Mouse (Mus musculus) heart, embryonic 10.5 days (tissue): ENCODE data around the gene Clba1. TPM values are rescaled to one million over a fixed set of nuclear protein-coding genes. Genes with fewer than 3 reads are reported as not detected.
"Not testable (repeated sequence)": the region's sequence is repeated elsewhere in the genome, so short reads cannot be mapped to it uniquely, and the experiment has no call there.

ENCODE experiments used
- DNase-seq: peaks from one replicate; pipeline ENCODE4 v3.0.0-alpha.2; 2017; ENCODE audit warnings: low spot score
- H3K27ac ChIP-seq: fragments of 300-500 bp; sonication (generic); 2 replicates; pipeline ENCODE4 v1.5.1; 2016; ENCODE audit warnings: mild to moderate bottlenecking
- H3K27me3 ChIP-seq: fragments of 300-500 bp; sonication (generic); 2 replicates; pipeline ENCODE4 v1.6.1; 2016; ENCODE audit warnings: mild to moderate bottlenecking; ENCODE audit not compliant: poor library complexity, insufficient read depth, severe bottlenecking
- H3K36me3 ChIP-seq: fragments of 300-500 bp; sonication (generic); 2 replicates; pipeline ENCODE4 v1.6.1; 2016; ENCODE audit warnings: mild to moderate bottlenecking, moderate library complexity
- H3K4me1 ChIP-seq: fragments of 300-500 bp; sonication (generic); 2 replicates; pipeline ENCODE4 v1.6.1; 2016; ENCODE audit warnings: mild to moderate bottlenecking
- H3K4me3 ChIP-seq: fragments of 300-500 bp; sonication (generic); 2 replicates; pipeline ENCODE4 v1.5.1; 2016; ENCODE audit warnings: mild to moderate bottlenecking, moderate library complexity
- H3K9me3 ChIP-seq: fragments of 300-500 bp; sonication (generic); 2 replicates; pipeline ENCODE4 v1.6.1; 2016; ENCODE audit warnings: mild to moderate bottlenecking, moderate library complexity
- WGBS: fragments of 180-500 bp; shearing (Covaris S2); methylation state at CpG from one replicate; pipeline ENCODE4 v1.1.7; 2016; 5-methylcytosine and 5-hydroxymethylcytosine counted together
- polyA plus RNA-seq: library from polyadenylated mRNA; unstranded; fragments of >200 nt; fragmentation: Nextera tagmentation; extraction: Ambion mirVana; gene quantifications from 2 replicates; pipeline ENCODE4 v1.2.1, GENCODE M21; 2016

Clba1 gene
- polyA plus RNA-seq, 1 experiment from 2014 or later: 13.0 TPM

GRCm38 (mm10) chr12:112810092-112810885 is 1.6 kb downstream of the Clba1 start:
- Histone ChIP-seq H3K27me3 (peaks cover 12% of the 10 kb centered on the region; the same call in 1 of the 2 replicates), H3K9me3 (no peaks in the 10 kb centered on the region), H3K4me1 (peaks cover 61% of the 10 kb centered on the region), H3K27ac (peak overlapping the region; percentile 82), H3K36me3 (peaks cover 26% of the 10 kb centered on the region), H3K4me3 (peak overlapping the region; percentile 76)
- DNase-seq: no peak
- WGBS: 48% methylated on average over 19 of the region's 19 CpGs

GRCm38 (mm10) chr12:112813370-112813769 is 4.6 kb downstream of the Clba1 start:
- Histone ChIP-seq H3K27ac (no peak overlapping the region), H3K36me3 (peaks cover 55% of the 10 kb centered on the region), H3K4me1 (peaks cover 65% of the 10 kb centered on the region), H3K9me3 (no peaks in the 10 kb centered on the region), H3K27me3 (no peaks in the 10 kb centered on the region), H3K4me3 (no peak overlapping the region)
- no peak for DNase-seq
- WGBS: 90% methylated on average over 7 of the region's 7 CpGs

- Histone ChIP-seq H3K9me3 (no peaks in the 10 kb centered on the region), H3K27ac (no peak overlapping the region), H3K4me1 (peaks cover 53% of the 10 kb centered on the region), H3K4me3 (no peak overlapping the region), H3K36me3 (peaks cover 70% of the 10 kb centered on the region), H3K27me3 (no peaks in the 10 kb centered on the region)
- no peak for DNase-seq
- 75% methylated on average over 14 of the region's 14 CpGs for WGBS
Measured at GRCm38 (mm10) chr12:112814682-112815470, 6.1 kb downstream of the Clba1 start.

GRCm38 (mm10) chr12:112816294-112816693 is 7.6 kb downstream of the Clba1 start:
- Histone ChIP-seq H3K9me3 (no peaks in the 10 kb centered on the region), H3K4me3 (no peak overlapping the region), H3K27me3 (no peaks in the 10 kb centered on the region), H3K4me1 (peaks cover 47% of the 10 kb centered on the region), H3K27ac (no peak overlapping the region), H3K36me3 (peaks cover 83% of the 10 kb centered on the region)
- no peak for DNase-seq
- WGBS: 56% methylated on average over 4 of the region's 4 CpGs

- Histone ChIP-seq H3K4me1 (peaks cover 47% of the 10 kb centered on the region), H3K36me3 (peaks cover 89% of the 10 kb centered on the region)
- not testable (repeated sequence) for DNase-seq, H3K4me3 ChIP-seq, H3K27me3 ChIP-seq, H3K27ac ChIP-seq, H3K9me3 ChIP-seq
- WGBS: 76% methylated on average over 7 of the region's 7 CpGs
Measured at GRCm38 (mm10) chr12:112816866-112817265, 8.1 kb downstream of the Clba1 start.

GRCm38 (mm10) chr12:112819057-112819662 is 10.4 kb downstream of the Clba1 start:
- no peak overlapping the region for H3K4me3 ChIP-seq
- H3K4me1 ChIP-seq: peaks cover 49% of the 10 kb centered on the region
- H3K36me3 ChIP-seq: peaks cover 87% of the 10 kb centered on the region
- H3K27me3 ChIP-seq: no peaks in the 10 kb centered on the region
- no peak for DNase-seq
- no peak overlapping the region for H3K27ac ChIP-seq
- H3K9me3 ChIP-seq: no peaks in the 10 kb centered on the region
- 92% methylated on average over 8 of the region's 8 CpGs for WGBS

GRCm38 (mm10) chr12:112820401-112820999 is 11.8 kb downstream of the Clba1 start:
- 88% methylated on average over 12 of the region's 12 CpGs for WGBS
- Histone ChIP-seq H3K9me3 (no peaks in the 10 kb centered on the region), H3K36me3 (peaks cover 85% of the 10 kb centered on the region), H3K27ac (no peak overlapping the region), H3K4me3 (no peak overlapping the region), H3K27me3 (no peaks in the 10 kb centered on the region), H3K4me1 (peaks cover 49% of the 10 kb centered on the region)
- DNase-seq: no peak

GRCm38 (mm10) chr12:112821216-112821615 is 12.5 kb downstream of the Clba1 start:
- DNase-seq: no peak
- H3K4me3 ChIP-seq: peak overlapping the region; percentile 22; the same call in 1 of the 2 replicates
- 33% methylated on average over 1 of the region's 1 CpGs for WGBS
- H3K4me1 ChIP-seq: peaks cover 49% of the 10 kb centered on the region
- peak overlapping the region; percentile 49 for H3K27ac ChIP-seq
- H3K36me3 ChIP-seq: peaks cover 85% of the 10 kb centered on the region
- no peaks in the 10 kb centered on the region for H3K9me3 ChIP-seq
- H3K27me3 ChIP-seq: no peaks in the 10 kb centered on the region

- H3K27me3 ChIP-seq: no peaks in the 10 kb centered on the region
- peaks cover 57% of the 10 kb centered on the region for H3K4me1 ChIP-seq
- H3K36me3 ChIP-seq: peaks cover 85% of the 10 kb centered on the region
- WGBS: 30% methylated on average over 4 of the region's 4 CpGs
- H3K27ac ChIP-seq: peak overlapping the region; percentile 49
- peak overlapping the region; percentile 22; the same call in 1 of the 2 replicates for H3K4me3 ChIP-seq
- DNase-seq: no peak
- no peaks in the 10 kb centered on the region for H3K9me3 ChIP-seq
Measured at GRCm38 (mm10) chr12:112821974-112822373, 13.2 kb downstream of the Clba1 start.

GRCm38 (mm10) chr12:112822676-112823075 is 13.9 kb downstream of the Clba1 start:
- Histone ChIP-seq H3K27ac (no peak overlapping the region), H3K9me3 (no peaks in the 10 kb centered on the region), H3K4me3 (no peak overlapping the region), H3K36me3 (peaks cover 86% of the 10 kb centered on the region), H3K4me1 (peaks cover 64% of the 10 kb centered on the region), H3K27me3 (no peaks in the 10 kb centered on the region)
- no peak for DNase-seq
- WGBS: 81% methylated on average over 2 of the region's 2 CpGs

- Histone ChIP-seq H3K27ac (no peak overlapping the region), H3K4me1 (peaks cover 69% of the 10 kb centered on the region), H3K4me3 (no peak overlapping the region), H3K9me3 (no peaks in the 10 kb centered on the region), H3K36me3 (peaks cover 84% of the 10 kb centered on the region), H3K27me3 (no peaks in the 10 kb centered on the region)
- DNase-seq: no peak
- WGBS: 67% methylated on average over 4 of the region's 4 CpGs
Measured at GRCm38 (mm10) chr12:112823221-112823620, 14.5 kb downstream of the Clba1 start.

GRCm38 (mm10) chr12:112825901-112826300 is 17.2 kb downstream of the Clba1 start:
- H3K27me3 ChIP-seq: no peaks in the 10 kb centered on the region
- DNase-seq: no peak
- no peak overlapping the region for H3K4me3 ChIP-seq
- H3K27ac ChIP-seq: no peak overlapping the region
- H3K36me3 ChIP-seq: peaks cover 57% of the 10 kb centered on the region
- WGBS: 80% methylated on average over 5 of the region's 5 CpGs
- H3K9me3 ChIP-seq: no peaks in the 10 kb centered on the region
- H3K4me1 ChIP-seq: peaks cover 73% of the 10 kb centered on the region
